Mouse (Mus musculus): ENCODE data around the gene Npy. TPM values are rescaled to one million over a fixed set of nuclear protein-coding genes. Genes with fewer than 3 reads are reported as not detected.

The Npy gene
- polyA plus RNA-seq, 1 experiment from 2014 or later = not detected

GRCm38 (mm10) chr6:49823821-49824220 lies 1.3 kb downstream of the Npy start:
- WGBS = 13% methylated on average over 2 of the region's 2 CpGs
- DNase-seq (no peak), ATAC-seq (ENCODE audit: insufficient read depth) (no peak)
- H3K27ac ChIP-seq (ENCODE audit: low read depth) = no peak overlapping the region
- TF ChIP-seq CTCF (IDR thresholded peaks at IDR 0.05; ENCODE audit: low read depth) = no peak
- H3K9me3 ChIP-seq (ENCODE audit: low read depth, low read length) = no peaks in the 10 kb centered on the region
- no peak overlapping the region for H3K9ac ChIP-seq
- H3K4me2 ChIP-seq = no peak overlapping the region
- no peak overlapping the region for H3K4me3 ChIP-seq (ENCODE audit: low read depth, low read length)
- no peaks in the 10 kb centered on the region for H3K36me3 ChIP-seq (ENCODE audit: insufficient read depth)
- H3K4me1 ChIP-seq (ENCODE audit: insufficient read depth) = peaks cover 4% of the 10 kb centered on the region; the same call in 1 of the 2 replicates
- H3K27me3 ChIP-seq (ENCODE audit: insufficient read depth, low read length) = peaks cover 53% of the 10 kb centered on the region

GRCm38 (mm10) chr6:49831579-49831978 lies 9.1 kb downstream of the Npy start:
- no peaks in the 10 kb centered on the region for H3K4me1 ChIP-seq (ENCODE audit: insufficient read depth)
- no peak overlapping the region for H3K4me3 ChIP-seq (ENCODE audit: low read depth, low read length)
- no peak for TF ChIP-seq CTCF (IDR thresholded peaks at IDR 0.05; ENCODE audit: low read depth)
- H3K36me3 ChIP-seq (ENCODE audit: insufficient read depth) = no peaks in the 10 kb centered on the region
- no peak for DNase-seq
- H3K9me3 ChIP-seq (ENCODE audit: low read depth, low read length) = no peaks in the 10 kb centered on the region
- WGBS = 65% methylated on average over 2 of the region's 2 CpGs
- no peak overlapping the region for H3K27ac ChIP-seq (ENCODE audit: low read depth)
- H3K4me2 ChIP-seq = no peak overlapping the region
- H3K9ac ChIP-seq = no peak overlapping the region
- no peak for ATAC-seq (ENCODE audit: insufficient read depth)
- peaks cover under 1% of the 10 kb centered on the region; the same call in 1 of the 2 replicates for H3K27me3 ChIP-seq (ENCODE audit: insufficient read depth, low read length)

- H3K27me3 ChIP-seq (ENCODE audit: insufficient read depth, low read length) = no peaks in the 10 kb centered on the region
- no peak overlapping the region for H3K4me3 ChIP-seq (ENCODE audit: low read depth, low read length)
- no peak overlapping the region for H3K4me2 ChIP-seq
- DNase-seq (no peak), ATAC-seq (ENCODE audit: insufficient read depth) (no peak)
- no peak for TF ChIP-seq CTCF (IDR thresholded peaks at IDR 0.05; ENCODE audit: low read depth)
- no peak overlapping the region for H3K27ac ChIP-seq (ENCODE audit: low read depth)
- no peaks in the 10 kb centered on the region for H3K9me3 ChIP-seq (ENCODE audit: low read depth, low read length)
- H3K9ac ChIP-seq = no peak overlapping the region
- H3K36me3 ChIP-seq (ENCODE audit: insufficient read depth) = no peaks in the 10 kb centered on the region
- no peaks in the 10 kb centered on the region for H3K4me1 ChIP-seq (ENCODE audit: insufficient read depth)
- 53% methylated on average over 2 of the region's 2 CpGs for WGBS
Observed at GRCm38 (mm10) chr6:49856830-49857229, 34.3 kb downstream of the Npy start.

DNA sequence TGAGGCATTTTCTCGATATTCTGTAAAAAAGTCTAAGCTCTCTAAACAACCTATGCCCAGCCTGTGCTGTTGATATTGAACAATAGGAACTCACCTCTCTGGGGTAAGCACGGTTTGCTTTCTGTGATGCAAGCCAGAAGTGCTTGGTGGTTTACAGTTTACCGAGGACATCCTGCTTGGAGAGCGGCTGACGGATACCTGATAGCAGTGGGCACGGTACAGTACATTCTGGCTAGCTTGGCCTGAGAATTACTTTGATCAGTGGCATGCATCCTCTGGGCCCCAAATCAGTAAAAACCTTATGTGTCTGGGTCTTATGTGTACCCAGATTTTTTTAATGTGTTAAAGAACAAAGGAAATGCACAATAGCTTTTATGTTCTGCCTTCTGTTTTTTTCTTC lies 45.1 kb downstream of the Npy start:
- Histone ChIP-seq H3K4me2 (no peak overlapping the region), H3K27ac (ENCODE audit: low read depth) (no peak overlapping the region), H3K4me1 (ENCODE audit: insufficient read depth) (no peaks in the 10 kb centered on the region), H3K9ac (no peak overlapping the region), H3K36me3 (ENCODE audit: insufficient read depth) (no peaks in the 10 kb centered on the region), H3K9me3 (ENCODE audit: low read depth, low read length) (no peaks in the 10 kb centered on the region), H3K4me3 (ENCODE audit: low read depth, low read length) (no peak overlapping the region), H3K27me3 (ENCODE audit: insufficient read depth, low read length) (no peaks in the 10 kb centered on the region)
- DNase-seq (no peak), ATAC-seq (ENCODE audit: insufficient read depth) (no peak)
- WGBS = 65% methylated on average over 6 of the region's 6 CpGs
- TF ChIP-seq CTCF (IDR thresholded peaks at IDR 0.05; ENCODE audit: low read depth) = no peak

- ATAC-seq (ENCODE audit: insufficient read depth) (no peak), DNase-seq (no peak)
- H3K9ac ChIP-seq = no peak overlapping the region
- H3K36me3 ChIP-seq (ENCODE audit: insufficient read depth) = no peaks in the 10 kb centered on the region
- no peaks in the 10 kb centered on the region for H3K9me3 ChIP-seq (ENCODE audit: low read depth, low read length)
- 90% methylated on average over 6 of the region's 6 CpGs for WGBS
- no peaks in the 10 kb centered on the region for H3K27me3 ChIP-seq (ENCODE audit: insufficient read depth, low read length)
- no peak overlapping the region for H3K4me3 ChIP-seq (ENCODE audit: low read depth, low read length)
- H3K4me1 ChIP-seq (ENCODE audit: insufficient read depth) = peaks cover 3% of the 10 kb centered on the region; the same call in 1 of the 2 replicates
- H3K4me2 ChIP-seq = no peak overlapping the region
- no peak overlapping the region for H3K27ac ChIP-seq (ENCODE audit: low read depth)
- no peak for TF ChIP-seq CTCF (IDR thresholded peaks at IDR 0.05; ENCODE audit: low read depth)
Observed at GRCm38 (mm10) chr6:49871071-49871470, 48.6 kb downstream of the Npy start.

GRCm38 (mm10) chr6:49873556-49873955 lies 51.0 kb downstream of the Npy start:
- Histone ChIP-seq H3K27ac (ENCODE audit: low read depth) (no peak overlapping the region), H3K9ac (no peak overlapping the region), H3K9me3 (ENCODE audit: low read depth, low read length) (no peaks in the 10 kb centered on the region), H3K4me1 (ENCODE audit: insufficient read depth) (peaks cover 3% of the 10 kb centered on the region; the same call in 1 of the 2 replicates), H3K36me3 (ENCODE audit: insufficient read depth) (no peaks in the 10 kb centered on the region), H3K4me3 (ENCODE audit: low read depth, low read length) (no peak overlapping the region), H3K4me2 (no peak overlapping the region), H3K27me3 (ENCODE audit: insufficient read depth, low read length) (no peaks in the 10 kb centered on the region)
- WGBS = 41% methylated on average over 1 of the region's 1 CpGs
- ATAC-seq (ENCODE audit: insufficient read depth) (no peak), DNase-seq (peak; percentile 26)
- no peak for TF ChIP-seq CTCF (IDR thresholded peaks at IDR 0.05; ENCODE audit: low read depth)

DNA sequence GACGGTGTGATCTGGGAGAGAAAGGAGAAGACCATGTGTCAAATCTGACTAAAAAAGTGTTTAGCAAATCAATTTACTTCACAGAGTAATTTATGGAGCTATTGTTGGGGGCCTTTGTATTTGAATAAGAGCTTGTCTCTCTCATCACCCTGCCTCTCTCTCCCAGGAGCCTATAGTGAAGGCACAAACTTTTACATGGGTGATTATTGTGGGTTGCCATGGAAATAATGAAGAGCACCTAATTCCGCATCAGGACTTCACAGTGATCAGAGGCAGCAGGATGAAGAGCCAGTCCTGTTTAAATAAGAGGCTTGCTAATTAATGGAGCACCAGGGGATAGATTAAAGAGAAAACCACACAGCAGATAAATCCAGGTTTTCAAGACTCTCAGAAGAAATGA lies 52.6 kb downstream of the Npy start:
- no peak for ATAC-seq (ENCODE audit: insufficient read depth)
- DNase-seq = no peak
- Histone ChIP-seq H3K4me3 (ENCODE audit: low read depth, low read length) (no peak overlapping the region), H3K9me3 (ENCODE audit: low read depth, low read length) (no peaks in the 10 kb centered on the region), H3K27ac (ENCODE audit: low read depth) (no peak overlapping the region), H3K4me2 (no peak overlapping the region), H3K36me3 (ENCODE audit: insufficient read depth) (no peaks in the 10 kb centered on the region), H3K27me3 (ENCODE audit: insufficient read depth, low read length) (no peaks in the 10 kb centered on the region), H3K4me1 (ENCODE audit: insufficient read depth) (peaks cover 3% of the 10 kb centered on the region; the same call in 1 of the 2 replicates), H3K9ac (no peak overlapping the region)
- 77% methylated on average over 2 of the region's 2 CpGs for WGBS
- no peak for TF ChIP-seq CTCF (IDR thresholded peaks at IDR 0.05; ENCODE audit: low read depth)

DNA sequence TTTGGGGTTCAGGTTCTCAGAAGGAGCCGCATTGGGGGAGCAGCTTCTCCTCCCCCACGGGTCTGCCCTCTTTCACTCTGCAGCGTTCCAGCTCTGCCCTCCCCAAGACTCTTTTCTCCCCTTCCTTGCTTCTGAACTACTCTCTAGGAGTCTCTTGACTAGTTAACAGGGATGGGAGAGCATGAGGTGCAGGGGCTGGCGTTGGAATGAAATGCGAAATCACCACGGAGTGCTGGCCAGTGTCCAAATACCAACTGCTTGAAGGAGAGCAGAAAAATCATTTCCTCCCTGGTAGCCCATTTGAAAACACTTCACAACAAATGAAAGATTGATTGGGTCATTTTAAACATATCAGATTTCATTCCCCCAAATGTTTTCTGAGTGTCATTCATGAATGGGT lies 53.3 kb downstream of the Npy start:
- Histone ChIP-seq H3K4me1 (ENCODE audit: insufficient read depth) (peaks cover 3% of the 10 kb centered on the region; the same call in 1 of the 2 replicates), H3K36me3 (ENCODE audit: insufficient read depth) (no peaks in the 10 kb centered on the region), H3K27ac (ENCODE audit: low read depth) (no peak overlapping the region), H3K27me3 (ENCODE audit: insufficient read depth, low read length) (no peaks in the 10 kb centered on the region), H3K9ac (no peak overlapping the region), H3K9me3 (ENCODE audit: low read depth, low read length) (no peaks in the 10 kb centered on the region), H3K4me2 (no peak overlapping the region), H3K4me3 (ENCODE audit: low read depth, low read length) (no peak overlapping the region)
- ATAC-seq (ENCODE audit: insufficient read depth) = no peak
- TF ChIP-seq CTCF (IDR thresholded peaks at IDR 0.05; ENCODE audit: low read depth) = no peak
- 47% methylated on average over 6 of the region's 6 CpGs for WGBS
- peak; percentile 56 for DNase-seq
